Mouse (Mus musculus) granulocyte monocyte progenitor cell, adult 5-6 weeks (primary cell): Measurements from ENCODE around the gene Zfp280c. TPM values are rescaled to one million over a fixed set of nuclear protein-coding genes. Genes with fewer than 3 reads are reported as not detected.

Experiments
- ATAC-seq: replicated peaks from 2 replicates; pipeline ENCODE4 v1.8.0; 2016; ENCODE audit warnings: mild to moderate bottlenecking, moderate TSS enrichment, inconsistent platforms; ENCODE audit not compliant: poor library complexity, severe bottlenecking
- total RNA-seq, 2 experiments: library from RNA; stranded (forward) in 1 of 2; stranded (reverse) in 1 of 2; fragments of 200-712, 200-1000 nt in 1 of 2; fragments of >200 nt in 1 of 2; fragmentation: Nextera tagmentation in 1 of 2; gene quantifications; 2 replicates each; pipeline ENCODE4 v1.2.3; 2014 to 2017

The Zfp280c gene
- total RNA-seq, 2 experiments from 2014 or later = 42.4 to 46.8 TPM

GRCm38 (mm10) chrX:48513166-48513807 is 81.0 kb downstream of the Zfp280c start, which contains the start of gene Aifm1:
Gene Aifm1, minus strand, starts transcription at chrX:48513563.
- ATAC-seq = peak; percentile 99

- ATAC-seq = no peak
Measured at GRCm38 (mm10) chrX:48493763-48494162, 100.5 kb downstream of the Zfp280c start.

Other genes starting within 250 kb of the Zfp280c start
- gene Elf4, start 131.4 kb downstream of the Zfp280c start, total RNA-seq (2014; fragmentation: Nextera tagmentation) = 45.1 and 47.2 TPM in 2 replicates
- 12.7 and 13.8 TPM in 2 replicates for gene Elf4, start 131.4 kb downstream of the Zfp280c start, total RNA-seq (2017)
- gene Aifm1, start 80.9 kb downstream of the Zfp280c start, total RNA-seq (2014; fragmentation: Nextera tagmentation) = 67.0 TPM in 2 replicates
- gene Aifm1, start 80.9 kb downstream of the Zfp280c start, total RNA-seq (2017) = 85.6 and 97.1 TPM in 2 replicates
- not detected in 2 replicates for gene Rab33a, start 75.2 kb downstream of the Zfp280c start, total RNA-seq (2014; fragmentation: Nextera tagmentation)
- gene Rab33a, start 75.2 kb downstream of the Zfp280c start, total RNA-seq (2017) = not detected in 2 replicates
- gene Slc25a14, start 28.9 kb upstream of the Zfp280c start, total RNA-seq (2014; fragmentation: Nextera tagmentation) = 5.3 and 8.3 TPM in 2 replicates
- 8.0 and 8.5 TPM in 2 replicates for gene Slc25a14, start 28.9 kb upstream of the Zfp280c start, total RNA-seq (2017)
- gene Gpr119, start 80.0 kb upstream of the Zfp280c start, total RNA-seq (2014; fragmentation: Nextera tagmentation) = not detected in 2 replicates
- gene Gpr119, start 80.0 kb upstream of the Zfp280c start, total RNA-seq (2017) = not detected in 2 replicates
- 15.6 and 17.7 TPM in 2 replicates for gene Rbmx2, start 100.5 kb upstream of the Zfp280c start, total RNA-seq (2014; fragmentation: Nextera tagmentation)
- gene Rbmx2, start 100.5 kb upstream of the Zfp280c start, total RNA-seq (2017) = 21.2 and 23.7 TPM in 2 replicates